Mouse (Mus musculus): ENCODE results near the gene Rprd2.

- TF ChIP-seq CTCF (IDR thresholded peaks at IDR 0.05; ENCODE audit: borderline replicate concordance, insufficient read depth, low read length) (no peak), POLR2A (IDR thresholded peaks at IDR 0.05; ENCODE audit: low read depth, low read length) (no peak; the same call in 1 of the 2 replicates)
These were observed 1.7 kb upstream of the Rprd2 start for GRCm38 (mm10) chr3:95820046-95821010.
